ENCODE assay signal across 8 mouse cellular contexts in the genomic region with DNA sequence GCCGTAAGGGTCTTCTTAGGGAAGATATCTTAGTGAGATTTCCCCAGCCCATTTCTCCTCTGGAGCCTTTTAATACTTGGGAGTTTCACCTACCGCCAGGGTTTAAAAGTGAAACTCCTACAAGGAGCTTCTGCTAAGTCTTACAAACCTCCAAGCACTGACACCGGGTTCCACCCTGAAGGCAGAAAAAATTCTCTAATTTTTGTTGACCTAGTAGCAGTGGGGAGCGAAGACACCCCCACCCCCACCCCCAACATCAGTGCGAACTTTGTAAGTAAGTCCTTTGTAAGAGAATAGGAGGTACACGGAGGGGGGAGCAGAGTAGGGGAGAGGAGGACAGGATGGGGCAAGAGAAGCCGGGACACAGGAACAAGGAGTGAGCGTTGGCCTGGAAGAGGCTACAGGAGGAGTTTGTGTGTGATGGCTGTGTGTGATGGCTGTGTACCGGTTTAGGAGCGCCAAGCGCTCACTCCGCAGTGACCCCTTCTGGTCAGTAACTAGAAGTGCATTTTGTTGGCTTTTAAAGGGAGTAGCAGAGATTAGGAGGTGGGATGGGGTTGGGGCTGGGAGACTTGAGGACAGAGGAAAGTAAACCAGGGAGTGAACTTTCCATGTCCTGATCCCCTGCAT. TPM values are rescaled to one million over a fixed set of nuclear protein-coding genes. Genes with fewer than 3 reads are reported as not detected.
DNase-seq lines count a peak whose midpoint lies in the region; ATAC-seq and TF ChIP-seq lines count a peak whose summit lies in the region.

No protein-coding gene starts in this region.

- no peak overlapping the region for H3K9ac ChIP-seq in lung, postnatal 0 days (replicated peaks; ENCODE audit: low read depth)

- H3K4me2 ChIP-seq in lung, postnatal 0 days (replicated peaks; ENCODE audit: low read depth, low read length) = no peak overlapping the region

- WGBS in lung, postnatal 0 days = 2% methylated on average over 12 of the region's 12 CpGs
- 2% methylated on average over 12 of the region's 12 CpGs for WGBS in forebrain, embryonic 10.5 days

- H3K4me3 ChIP-seq in lung, postnatal 0 days (ENCODE audit: low read depth, low read length) = no peak overlapping the region
- H3K4me3 ChIP-seq in forebrain, embryonic 10.5 days = peak overlapping the region; percentile 63

- H3K36me3 ChIP-seq in lung, postnatal 0 days (ENCODE audit: insufficient read depth, low read length) = no peaks in the 10 kb centered on the region
- no peaks in the 10 kb centered on the region for H3K36me3 ChIP-seq in forebrain, embryonic 10.5 days (replicated peaks)

- peak; percentile 70 for TF ChIP-seq CTCF in lung, postnatal 0 days (IDR thresholded peaks at IDR 0.05)

- H3K27ac ChIP-seq in lung, postnatal 0 days (ENCODE audit: low read length) = no peak overlapping the region
- H3K27ac ChIP-seq in forebrain, embryonic 10.5 days = peak overlapping the region; percentile 90

- TF ChIP-seq EP300 in lung, postnatal 0 days (IDR thresholded peaks at IDR 0.05) = no peak

- H3K4me1 ChIP-seq in lung, postnatal 0 days (ENCODE audit: insufficient read depth, low read depth, low read length) = no peaks in the 10 kb centered on the region
- peaks cover 56% of the 10 kb centered on the region for H3K4me1 ChIP-seq in forebrain, embryonic 10.5 days

- DNase-seq in lung, postnatal 0 days (ENCODE audit: low spot score) = peak; percentile 42
- DNase-seq in lung, postnatal 25 days (ENCODE audit: low spot score) = no peak
- peak; percentile 73 to 85 for DNase-seq in cerebellum, adult 18-20 months
- peak; percentile 72 for DNase-seq in forebrain, embryonic 10.5 days (ENCODE audit: extremely low spot score, low spot score)
- DNase-seq in induced T-regulatory cell, adult 2 months (ENCODE audit: low read depth) = peak; percentile 9
- DNase-seq in naive thymus-derived CD4-positive, alpha-beta T cell, adult 2 months (ENCODE audit: low read depth) = peak; percentile 11
- no peak for DNase-seq in kidney, adult 11 months

- no peaks in the 10 kb centered on the region for H3K9me3 ChIP-seq in lung, postnatal 0 days (ENCODE audit: low read length)
- peaks cover 3% of the 10 kb centered on the region; the same call in 1 of the 2 replicates for H3K9me3 ChIP-seq in forebrain, embryonic 10.5 days

- ATAC-seq in lung, postnatal 0 days = no peak
- no peak for ATAC-seq in erythroblast, adult 5-6 weeks (replicated peaks; ENCODE audit: low FRiP score, poor library complexity, severe bottlenecking)

- peaks cover 22% of the 10 kb centered on the region for H3K27me3 ChIP-seq in lung, postnatal 0 days (replicated peaks; ENCODE audit: insufficient read depth, low read length)
- peaks cover 60% of the 10 kb centered on the region for H3K27me3 ChIP-seq in forebrain, embryonic 10.5 days (ENCODE audit: poor library complexity, severe bottlenecking)

RNA-seq across cellular contexts. Expression of a gene that starts 1.3 kb away (rescaled TPM):
- polyA plus RNA-seq in lung, postnatal 0 days (2015; fragmentation: Nextera tagmentation; extraction: Ambion mirVana) = 0.17 and 0.27 TPM in 2 replicates
- polyA plus RNA-seq in forebrain, embryonic 10.5 days (2016; fragmentation: Nextera tagmentation; extraction: Ambion mirVana) = 4.9 and 6.4 TPM in 2 replicates
- not detected in 2 replicates for total RNA-seq in erythroblast, adult 5-6 weeks (2015; ENCODE audit: low replicate concordance)
- total RNA-seq in erythroblast, adult 5-6 weeks (2017; ENCODE audit: low replicate concordance) = not detected in 2 replicates

Comparison
In these comparisons a context has a peak if more than half of its experiments do, and no peak if none do; other contexts are left out.
1. DNase-seq: peak in lung, postnatal 0 days (single experiment), cerebellum, adult 18-20 months (2 of 2), forebrain, embryonic 10.5 days (single experiment), induced T-regulatory cell, adult 2 months (single experiment) and naive thymus-derived CD4-positive, alpha-beta T cell, adult 2 months (single experiment); none in lung, postnatal 25 days (single experiment) and kidney, adult 11 months (single experiment).